Mouse (Mus musculus) liver, postnatal 0 days (tissue): ENCODE measurements at regions not wholly inside any gene's neighbourhood (a gene's known extent, or its start where the extent isn't known, plus 50 kb on each side); places are given as distances from the start of the nearest gene placed in this dataset.

Experiments
- CTCF ChIP-seq: sonication (generic); IDR thresholded peaks from 2 replicates; pipeline ENCODE4 v1.5.1; 2016; ENCODE audit warnings: antibody characterized with exemption, low read depth
- EP300 ChIP-seq: IDR thresholded peaks from 2 replicates; pipeline ENCODE4 v1.6.1; 2016; ENCODE audit warnings: antibody characterized with exemption, low read depth, mild to moderate bottlenecking

DNA sequence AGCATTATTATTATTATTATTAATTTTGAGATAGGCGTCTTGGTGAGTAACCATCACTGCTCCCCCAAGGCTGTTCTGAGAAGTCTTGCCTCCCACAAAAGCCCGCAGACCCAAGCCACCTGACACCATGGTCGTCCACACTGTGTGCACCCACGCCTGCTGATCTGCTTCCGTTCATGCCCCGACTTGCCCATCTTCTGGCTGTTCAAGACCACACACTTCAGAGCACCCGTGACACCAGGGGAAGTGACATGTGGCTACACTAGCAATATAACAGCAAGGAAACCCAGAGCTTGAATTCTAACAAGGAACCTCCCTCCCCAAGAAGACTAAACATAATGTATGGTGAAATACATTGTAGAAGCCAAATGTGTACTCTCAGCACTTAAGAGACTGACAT, 82.6 kb upstream of the Hes1 start:
- TF ChIP-seq CTCF (no peak), EP300 (no peak)
